Mouse (Mus musculus): ENCODE data around the gene Ccsap. TPM values are rescaled to one million over a fixed set of nuclear protein-coding genes. Genes with fewer than 3 reads are reported as not detected.

The Ccsap gene
- 3.1 and 3.6 TPM in 2 replicates for polyA plus RNA-seq (2015; fragmentation: Nextera tagmentation; extraction: Ambion mirVana)

DNA sequence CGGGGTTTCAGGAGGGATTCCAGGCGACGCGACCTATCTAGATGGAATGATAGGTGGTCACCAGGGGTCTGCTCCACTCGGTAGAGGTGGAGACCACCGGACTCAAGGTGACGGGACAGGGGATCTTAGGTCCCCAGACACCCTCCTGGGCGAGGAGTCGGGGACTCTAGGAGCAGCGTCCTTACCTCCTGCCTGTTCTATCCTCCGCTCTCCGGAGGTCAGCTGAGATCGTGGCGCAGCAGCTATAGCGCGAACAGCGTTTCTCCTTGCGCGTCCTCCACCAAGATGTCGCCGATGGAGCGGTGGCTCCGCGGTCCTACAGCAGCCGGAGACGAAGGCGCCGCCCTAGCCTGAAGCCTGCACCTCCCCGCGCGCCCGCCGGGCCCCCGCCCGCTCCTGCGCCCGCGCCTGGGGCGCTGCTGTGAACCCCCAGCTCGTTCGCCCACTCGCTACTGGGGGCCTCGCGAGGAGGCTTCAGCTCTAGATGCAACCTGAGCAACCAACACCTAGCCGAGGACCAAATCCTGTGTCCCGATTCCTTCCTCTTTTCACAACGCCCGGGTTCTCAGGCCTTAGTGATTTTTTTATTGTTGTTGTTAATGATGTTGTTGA is at the start of gene Ccsap:
Gene Ccsap (minus strand): TSS at position 562 of the 612 bp plus-strand sequence.
- peak within 1 kb of the TSS; percentile 72 for H3K9ac ChIP-seq
- H3K36me3 ChIP-seq: no peaks in the 10 kb centered on the region
- peaks cover 12% of the 10 kb centered on the region; the same call in 1 of the 2 replicates for H3K4me1 ChIP-seq
- H3K27ac ChIP-seq: peak within 1 kb of the TSS; percentile 8; the same call in 1 of the 2 replicates
- WGBS: 2% methylated on average over 48 of the region's 48 CpGs
- H3K4me2 ChIP-seq (replicated peaks): peak within 1 kb of the TSS; percentile 94
- peaks cover 42% of the 10 kb centered on the region for H3K27me3 ChIP-seq
- H3K9me3 ChIP-seq: peaks cover 1% of the 10 kb centered on the region; the same call in 1 of the 2 replicates
- no peak for ATAC-seq (ENCODE audit: low FRiP score, low read depth)
- H3K4me3 ChIP-seq: peak within 1 kb of the TSS; percentile 77

DNA sequence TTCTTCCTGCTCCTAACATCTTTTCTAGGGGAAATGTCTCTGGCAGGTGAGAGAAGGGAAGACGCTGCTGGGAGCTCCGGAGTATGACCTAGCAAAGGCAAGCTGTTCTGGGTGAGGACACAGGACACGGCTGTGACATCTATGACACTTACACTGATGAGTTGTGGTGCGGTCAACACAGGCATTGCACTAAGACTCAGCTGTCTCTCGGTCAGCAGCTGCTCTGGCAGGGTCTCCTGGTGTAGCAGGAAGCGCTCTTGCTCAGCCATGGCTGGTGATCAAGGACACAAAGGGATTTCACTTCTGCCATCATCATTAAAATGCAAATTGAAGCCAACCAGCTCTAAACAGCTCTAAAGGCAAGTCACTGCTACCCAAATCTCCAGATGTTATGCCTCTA is 47.6 kb upstream of the Ccsap start:
- Histone ChIP-seq H3K27ac (no peak overlapping the region), H3K27me3 (no peaks in the 10 kb centered on the region), H3K4me1 (no peaks in the 10 kb centered on the region), H3K9ac (no peak overlapping the region), H3K4me2 (replicated peaks) (no peak overlapping the region), H3K36me3 (peaks cover 91% of the 10 kb centered on the region), H3K9me3 (no peaks in the 10 kb centered on the region), H3K4me3 (no peak overlapping the region)
- 91% methylated on average over 6 of the region's 6 CpGs for WGBS
- no peak for ATAC-seq (ENCODE audit: low FRiP score, low read depth)

DNA sequence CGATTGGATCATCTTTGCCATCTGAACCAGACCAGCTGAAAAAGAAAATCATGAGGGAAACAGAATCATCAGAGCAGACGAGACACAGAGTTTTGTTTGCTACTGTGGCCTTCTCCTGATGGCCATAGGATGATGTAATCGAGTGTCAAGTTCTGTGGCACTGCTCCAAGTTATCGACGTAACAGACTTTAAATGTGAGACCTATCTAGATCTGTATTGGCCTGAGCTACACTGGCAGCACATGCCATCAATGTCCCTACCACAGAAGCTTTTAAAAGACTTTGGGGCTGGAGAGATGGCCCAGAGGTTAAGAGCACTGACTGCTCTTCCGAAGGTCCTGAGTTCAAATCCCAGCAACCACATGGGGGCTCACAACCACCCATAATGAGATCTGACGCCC is 42.6 kb upstream of the Ccsap start:
- H3K36me3 ChIP-seq: peaks cover 83% of the 10 kb centered on the region

DNA sequence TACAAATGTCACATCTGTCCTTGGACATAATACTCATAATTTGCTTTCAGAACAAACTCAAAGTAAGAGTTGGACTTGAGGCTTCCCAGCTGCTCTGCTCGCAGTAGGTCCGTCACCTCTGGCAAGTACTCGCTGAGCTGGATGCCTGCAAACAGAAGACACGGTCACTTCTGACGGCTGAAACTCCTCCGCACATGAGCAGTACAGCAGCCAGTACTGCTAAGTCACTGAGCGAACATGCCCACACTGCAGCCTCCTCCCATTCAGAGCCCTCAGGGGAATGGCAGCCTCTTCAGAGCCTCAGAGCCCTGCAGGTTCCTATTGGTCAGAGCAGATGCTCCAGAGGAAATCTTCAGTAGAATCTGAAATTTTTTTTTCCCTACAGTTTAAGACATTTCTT is 39.4 kb upstream of the Ccsap start:
- 89% methylated on average over 7 of the region's 7 CpGs for WGBS
- Histone ChIP-seq H3K4me3 (no peak overlapping the region), H3K36me3 (peaks cover 56% of the 10 kb centered on the region), H3K4me2 (replicated peaks) (no peak overlapping the region), H3K4me1 (no peaks in the 10 kb centered on the region), H3K9ac (no peak overlapping the region), H3K9me3 (no peaks in the 10 kb centered on the region), H3K27me3 (peaks cover 34% of the 10 kb centered on the region), H3K27ac (no peak overlapping the region)
- no peak for ATAC-seq (ENCODE audit: low FRiP score, low read depth)

More for the DNA sequence above, 42.6 kb upstream of the Ccsap start:
- 86% methylated on average over 7 of the region's 7 CpGs for WGBS
- peaks cover 1% of the 10 kb centered on the region; the same call in 1 of the 2 replicates for H3K27me3 ChIP-seq
- no peak overlapping the region for H3K4me3 ChIP-seq
- no peak for ATAC-seq (ENCODE audit: low FRiP score, low read depth)
- no peak overlapping the region for H3K9ac ChIP-seq
- H3K27ac ChIP-seq: no peak overlapping the region
- H3K4me1 ChIP-seq: no peaks in the 10 kb centered on the region
- no peak overlapping the region for H3K4me2 ChIP-seq (replicated peaks)
- no peaks in the 10 kb centered on the region for H3K9me3 ChIP-seq

DNA sequence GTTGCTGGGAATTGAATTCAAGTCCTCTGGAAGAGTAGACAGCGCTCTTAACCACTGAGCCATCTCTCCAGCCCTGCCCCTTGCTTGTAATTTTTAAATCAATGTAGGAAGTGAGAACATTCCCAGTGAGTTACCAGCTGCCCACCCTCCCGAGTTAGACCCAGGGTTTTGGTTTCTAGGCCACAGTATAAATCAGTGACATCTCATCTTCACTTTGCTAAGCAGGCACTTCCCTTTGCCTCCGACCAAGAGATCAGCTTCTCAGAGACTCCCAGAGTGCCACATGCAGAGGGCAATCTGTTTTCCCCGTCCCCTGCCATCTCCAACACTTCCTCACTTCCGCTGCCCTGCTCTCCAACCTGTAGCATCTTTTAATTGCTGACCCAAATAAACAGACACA is 38.6 kb upstream of the Ccsap start:
- Histone ChIP-seq H3K36me3 (peaks cover 48% of the 10 kb centered on the region), H3K27me3 (peaks cover 42% of the 10 kb centered on the region), H3K4me1 (no peaks in the 10 kb centered on the region), H3K9ac (no peak overlapping the region), H3K27ac (no peak overlapping the region), H3K4me3 (no peak overlapping the region), H3K9me3 (no peaks in the 10 kb centered on the region), H3K4me2 (replicated peaks) (no peak overlapping the region)
- 84% methylated on average over 5 of the region's 5 CpGs for WGBS
- no peak for ATAC-seq (ENCODE audit: low FRiP score, low read depth)

DNA sequence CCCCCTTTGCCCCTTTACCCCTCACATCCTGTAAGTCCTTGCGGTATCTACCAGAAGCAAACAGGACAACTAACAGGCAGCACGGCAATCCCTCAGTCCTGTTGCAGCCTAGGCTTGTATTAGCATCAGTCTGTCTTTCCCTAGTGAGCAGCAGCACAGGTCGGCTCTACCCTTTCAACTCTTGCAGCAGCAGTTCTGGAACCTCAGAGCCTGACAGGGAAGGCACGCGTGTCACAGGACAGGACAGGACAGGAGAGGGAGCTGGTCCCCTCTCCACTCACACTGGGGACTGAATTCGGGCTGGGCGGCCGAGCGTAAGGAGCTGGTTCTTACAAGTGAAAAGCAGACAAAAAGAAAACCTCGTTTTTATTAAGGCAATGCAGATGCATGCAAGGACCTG is 36.8 kb upstream of the Ccsap start:
- Histone ChIP-seq H3K4me3 (no peak overlapping the region), H3K27me3 (peaks cover 60% of the 10 kb centered on the region), H3K9me3 (no peaks in the 10 kb centered on the region), H3K27ac (no peak overlapping the region), H3K4me2 (replicated peaks) (no peak overlapping the region), H3K9ac (no peak overlapping the region), H3K36me3 (peaks cover 30% of the 10 kb centered on the region), H3K4me1 (peaks cover 12% of the 10 kb centered on the region)
- 57% methylated on average over 10 of the region's 10 CpGs for WGBS
- ATAC-seq (ENCODE audit: low FRiP score, low read depth): no peak

DNA sequence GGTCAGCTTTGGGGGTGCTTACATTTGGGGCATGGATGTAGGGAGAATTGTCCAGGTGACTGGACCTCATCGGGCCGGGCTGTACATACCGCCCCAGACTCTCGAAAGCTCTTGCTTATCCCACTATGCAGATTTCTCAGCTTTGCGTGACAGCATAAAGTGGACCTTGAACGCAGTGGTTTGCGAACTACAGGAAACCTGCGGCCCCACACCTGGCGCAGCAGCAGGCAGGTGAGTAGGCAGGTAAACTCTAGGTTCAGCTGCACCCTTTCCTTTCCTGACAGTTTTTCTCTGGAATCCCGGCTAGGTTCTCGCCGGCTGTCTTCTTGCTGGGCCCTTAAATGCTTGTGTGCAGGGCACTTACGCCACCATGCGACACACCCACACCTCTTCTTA is 36.4 kb upstream of the Ccsap start:
- Histone ChIP-seq H3K9ac (0 out of 2 replicates have a peak overlapping the region, but pooled peaks have one; percentile 13), H3K27ac (no peak overlapping the region), H3K27me3 (peaks cover 64% of the 10 kb centered on the region), H3K36me3 (peaks cover 26% of the 10 kb centered on the region), H3K4me1 (peaks cover 16% of the 10 kb centered on the region), H3K9me3 (no peaks in the 10 kb centered on the region), H3K4me2 (replicated peaks) (no peak overlapping the region), H3K4me3 (no peak overlapping the region)
- no peak for ATAC-seq (ENCODE audit: low FRiP score, low read depth)
- WGBS: 59% methylated on average over 14 of the region's 14 CpGs

DNA sequence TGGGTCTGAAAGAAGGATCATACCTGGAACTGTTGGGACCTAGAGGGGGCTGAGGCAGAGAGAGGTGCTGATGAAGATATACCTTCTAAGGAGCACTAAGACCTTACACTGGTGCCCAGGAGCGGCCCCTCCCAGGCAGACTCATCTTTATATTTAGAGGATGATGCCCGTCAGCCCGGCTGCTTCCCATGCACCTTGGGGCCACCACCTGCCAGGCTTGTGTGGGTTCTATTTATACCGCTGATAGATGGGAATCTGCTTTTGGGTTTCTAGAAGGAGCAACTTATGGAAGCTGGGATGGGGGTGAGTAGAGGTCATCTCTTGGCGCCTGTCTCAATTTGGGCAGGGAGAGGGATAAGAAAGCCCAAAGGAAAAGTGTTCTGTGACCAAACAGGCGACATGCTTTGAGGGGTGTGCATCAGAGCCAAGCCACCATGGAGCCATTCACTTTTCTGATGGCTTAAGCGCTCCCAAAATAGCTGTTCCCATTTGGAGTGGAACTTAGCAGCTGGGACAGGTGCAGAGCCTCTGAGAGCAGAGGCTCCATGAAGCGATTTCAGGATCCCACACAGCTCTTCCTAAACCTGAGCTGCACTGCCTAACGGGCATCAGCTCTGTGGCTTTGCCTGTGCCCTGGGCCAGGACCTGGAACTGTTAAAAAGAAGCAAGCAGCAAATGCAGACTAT is 35.8 kb upstream of the Ccsap start:
- Histone ChIP-seq H3K36me3 (peaks cover 21% of the 10 kb centered on the region), H3K27me3 (peaks cover 69% of the 10 kb centered on the region), H3K4me2 (replicated peaks) (no peak overlapping the region), H3K9ac (no peak overlapping the region), H3K27ac (no peak overlapping the region), H3K4me1 (peaks cover 16% of the 10 kb centered on the region), H3K4me3 (no peak overlapping the region), H3K9me3 (no peaks in the 10 kb centered on the region)
- no peak for ATAC-seq (ENCODE audit: low FRiP score, low read depth)
- WGBS: 73% methylated on average over 9 of the region's 9 CpGs

DNA sequence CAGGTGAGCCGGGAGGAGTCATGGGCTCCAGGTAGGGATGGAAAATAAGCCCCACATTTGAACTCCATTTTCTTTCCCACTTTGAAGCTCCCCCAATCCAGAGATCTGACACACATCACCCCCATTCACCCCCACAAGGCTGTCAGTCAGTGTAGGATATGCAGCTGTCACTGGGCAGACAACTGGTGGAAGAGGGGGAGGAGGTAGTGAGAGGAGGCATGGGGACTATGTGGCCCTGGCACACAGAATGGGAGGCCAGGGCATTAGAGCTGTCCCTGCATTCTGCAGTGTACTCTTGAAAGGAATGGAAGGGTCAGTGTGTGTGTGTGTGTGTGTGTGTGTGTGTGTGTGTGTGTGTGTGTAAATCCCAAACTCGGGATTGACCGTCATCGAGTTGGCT is 35.2 kb upstream of the Ccsap start:
- H3K4me2 ChIP-seq (replicated peaks): no peak overlapping the region
- peaks cover 16% of the 10 kb centered on the region for H3K4me1 ChIP-seq
- no peak overlapping the region for H3K4me3 ChIP-seq
- ATAC-seq (ENCODE audit: low FRiP score, low read depth): peak; percentile 53; the same call in 1 of the 2 replicates
- no peak overlapping the region for H3K27ac ChIP-seq
- H3K9me3 ChIP-seq: no peaks in the 10 kb centered on the region
- WGBS: 66% methylated on average over 4 of the region's 4 CpGs
- peaks cover 75% of the 10 kb centered on the region for H3K27me3 ChIP-seq
- H3K9ac ChIP-seq: no peak overlapping the region
- peaks cover 15% of the 10 kb centered on the region for H3K36me3 ChIP-seq

DNA sequence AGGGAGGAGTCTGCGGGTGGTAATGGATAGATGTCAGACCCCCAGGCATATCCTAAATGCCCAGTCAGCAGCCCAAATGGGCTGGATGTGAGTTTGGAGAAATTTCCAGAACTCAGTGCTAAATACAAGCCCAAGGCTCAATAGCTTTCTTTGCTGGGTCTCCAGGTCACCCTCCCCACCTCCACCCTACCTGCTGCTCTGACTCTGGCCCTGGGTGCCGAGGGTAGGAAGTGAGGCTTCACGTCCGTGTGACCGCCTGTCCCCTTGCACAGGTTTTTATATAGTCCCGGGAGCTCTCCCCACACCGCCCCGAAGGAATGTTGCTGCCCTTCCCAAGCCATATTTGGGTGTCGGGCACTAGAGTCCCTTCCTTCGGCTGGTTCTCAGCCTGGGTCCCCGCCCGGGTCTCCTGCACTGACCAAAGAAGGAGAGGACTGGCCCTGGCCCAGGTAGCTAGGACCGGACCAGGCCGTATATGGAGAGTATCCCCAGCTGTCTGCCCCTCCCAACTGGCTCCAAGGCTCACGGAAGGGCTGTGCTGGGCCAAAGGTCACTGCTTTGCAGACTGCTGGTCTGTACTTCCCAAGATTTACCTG is 34.6 kb upstream of the Ccsap start, which contains the start of gene Acta1:
Gene Acta1 (minus strand): TSS at position 250 of the 596 bp plus-strand sequence.
- Histone ChIP-seq H3K4me3 (peak within 1 kb of the TSS; percentile 7), H3K27me3 (peaks cover 80% of the 10 kb centered on the region), H3K9me3 (no peaks in the 10 kb centered on the region), H3K36me3 (peaks cover 11% of the 10 kb centered on the region), H3K9ac (no peak within 1 kb of the TSS), H3K27ac (no peak within 1 kb of the TSS), H3K4me1 (peaks cover 16% of the 10 kb centered on the region), H3K4me2 (replicated peaks) (no peak within 1 kb of the TSS)
- peak; percentile 22; the same call in 1 of the 2 replicates for ATAC-seq (ENCODE audit: low FRiP score, low read depth)
- WGBS: 18% methylated on average over 15 of the region's 15 CpGs

DNA sequence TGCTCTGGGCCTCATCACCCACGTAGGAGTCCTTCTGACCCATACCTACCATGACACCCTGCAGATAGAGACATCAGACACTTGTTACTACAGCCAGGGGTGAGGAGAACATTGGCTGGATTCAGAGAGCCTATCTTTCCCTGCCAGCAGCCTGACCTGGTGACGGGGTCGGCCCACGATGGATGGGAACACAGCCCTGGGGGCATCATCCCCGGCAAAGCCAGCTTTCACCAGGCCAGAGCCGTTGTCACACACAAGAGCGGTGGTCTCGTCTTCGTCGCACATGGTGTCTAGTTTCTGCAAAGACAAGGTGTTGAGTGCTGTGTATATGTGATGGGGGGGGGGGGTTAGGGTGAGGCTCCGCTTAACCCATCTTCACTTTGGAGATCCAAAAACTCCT is 33.4 kb upstream of the Ccsap start:
- Histone ChIP-seq H3K27ac (no peak overlapping the region), H3K4me3 (no peak overlapping the region), H3K4me1 (peaks cover 16% of the 10 kb centered on the region), H3K9me3 (no peaks in the 10 kb centered on the region), H3K9ac (no peak overlapping the region), H3K4me2 (replicated peaks) (no peak overlapping the region), H3K36me3 (peaks cover under 1% of the 10 kb centered on the region; the same call in 1 of the 2 replicates), H3K27me3 (peaks cover 87% of the 10 kb centered on the region)
- no peak for ATAC-seq (ENCODE audit: low FRiP score, low read depth)
- 80% methylated on average over 11 of the region's 11 CpGs for WGBS

DNA sequence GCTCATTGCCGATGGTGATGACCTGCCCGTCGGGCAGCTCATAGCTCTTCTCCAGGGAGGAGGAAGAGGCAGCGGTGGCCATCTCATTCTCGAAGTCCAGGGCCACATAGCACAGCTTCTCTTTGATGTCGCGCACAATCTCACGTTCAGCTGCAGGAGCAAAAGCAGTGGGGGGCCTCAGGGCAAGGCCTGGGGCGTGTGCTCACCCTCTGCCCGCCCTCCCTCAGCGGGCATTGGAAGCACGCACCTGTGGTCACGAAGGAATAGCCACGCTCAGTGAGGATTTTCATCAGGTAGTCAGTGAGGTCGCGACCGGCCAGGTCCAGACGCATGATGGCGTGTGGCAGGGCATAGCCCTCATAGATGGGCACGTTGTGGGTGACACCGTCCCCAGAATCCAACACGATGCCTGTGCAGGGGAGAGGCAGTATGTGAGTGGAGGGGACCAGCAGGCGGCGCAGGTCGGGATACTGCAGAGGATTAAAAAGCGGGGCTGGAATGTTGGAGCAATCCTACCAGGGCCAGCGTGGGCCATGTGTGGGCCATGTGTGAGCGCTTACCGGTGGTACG is 32.7 kb upstream of the Ccsap start:
- Histone ChIP-seq H3K4me2 (replicated peaks) (peak overlapping the region; percentile 59), H3K27ac (no peak overlapping the region), H3K9me3 (no peaks in the 10 kb centered on the region), H3K4me1 (peaks cover 16% of the 10 kb centered on the region), H3K4me3 (peak overlapping the region; percentile 35; the same call in 1 of the 2 replicates), H3K36me3 (no peaks in the 10 kb centered on the region), H3K27me3 (peaks cover 87% of the 10 kb centered on the region), H3K9ac (no peak overlapping the region)
- 8% methylated on average over 30 of the region's 30 CpGs for WGBS
- no peak for ATAC-seq (ENCODE audit: low FRiP score, low read depth)

Measured in limb, embryonic 13.5 days (tissue).